Mouse (Mus musculus) CH12.LX (cell line): ENCODE measurements around the gene Ubb.
A peak's percentile ranks its signal among the peaks of the same experiment; 100 is the strongest.

Experiments
- CTCF ChIP-seq, 2 experiments: IDR thresholded peaks in 1 of 2; conservative IDR thresholded peaks in 1 of 2; 2 replicates each; pipeline ENCODE4 v1.5.1; 2011 to 2012; ENCODE audit warnings: low read depth in 2 of 2, low read length in 2 of 2, improper control_type of control experiment in 1 of 2, inconsistent platforms in 1 of 2, mild to moderate bottlenecking in 1 of 2, moderate library complexity in 1 of 2
- ELF1 ChIP-seq: IDR thresholded peaks from 2 replicates; pipeline ENCODE4 v1.6.1; 2014; ENCODE audit warnings: low read depth, mild to moderate bottlenecking, inconsistent platforms, low read length, improper control_type of control experiment
- EP300 ChIP-seq: IDR thresholded peaks from 2 replicates; pipeline ENCODE4 v1.6.1; 2011; ENCODE audit warnings: low read length, improper control_type of control experiment
- JUND ChIP-seq: conservative IDR thresholded peaks from 2 replicates; pipeline ENCODE4 v1.6.1; 2011; ENCODE audit warnings: low read depth, low read length, improper control_type of control experiment
- KAT2A ChIP-seq: IDR thresholded peaks from 2 replicates; pipeline ENCODE4 v1.6.1; 2012; ENCODE audit warnings: low read length, improper control_type of control experiment, inconsistent platforms; ENCODE audit not compliant: insufficient replicate concordance
- MAZ ChIP-seq: IDR thresholded peaks from 2 replicates; pipeline ENCODE4 v1.6.1; 2012; ENCODE audit warnings: low read depth, mild to moderate bottlenecking, inconsistent platforms, low read length, improper control_type of control experiment, moderate library complexity
- MYC ChIP-seq: IDR thresholded peaks from 2 replicates; pipeline ENCODE4 v1.6.1; 2011; ENCODE audit warnings: low read depth, mild to moderate bottlenecking, improper control_type of control experiment, low read length
- NELFE ChIP-seq: IDR thresholded peaks from 2 replicates; pipeline ENCODE4 v1.6.1; 2011; ENCODE audit warnings: low read depth, low read length, improper control_type of control experiment
- PAX5 ChIP-seq: IDR thresholded peaks from 2 replicates; pipeline ENCODE4 v1.6.1; 2012; ENCODE audit warnings: low read length, inconsistent platforms, mixed read lengths
- POLR2A ChIP-seq: IDR thresholded peaks from 2 replicates; pipeline ENCODE4 v1.6.1; 2011; ENCODE audit warnings: low read depth, mild to moderate bottlenecking, improper control_type of control experiment, low read length
- POLR2AphosphoS2 ChIP-seq: IDR thresholded peaks from 2 replicates; pipeline ENCODE4 v1.6.1; 2011; ENCODE audit warnings: low read depth, low read length, improper control_type of control experiment
- TCF12 ChIP-seq: IDR thresholded peaks from 2 replicates; pipeline ENCODE4 v1.6.1; 2014; ENCODE audit warnings: low read depth, mild to moderate bottlenecking, inconsistent platforms, low read length, improper control_type of control experiment
- USF2 ChIP-seq: conservative IDR thresholded peaks from 2 replicates; pipeline ENCODE4 v1.6.1; 2011; ENCODE audit warnings: low read depth, low read length, improper control_type of control experiment

GRCm38 (mm10) chr11:62550227-62550685 is 715 bp upstream of the Ubb start:
- TF ChIP-seq CTCF (conservative IDR thresholded peaks at IDR 0.05 in 1 of 2, IDR thresholded peaks at IDR 0.05 in 1 of 2; ENCODE audit: low read depth in 2 of 2, low read length in 2 of 2) (no peak), EP300 (peak; percentile 5), NELFE (no peak; the same call in 1 of the 2 replicates), POLR2A (no peak), MAZ (no peak), USF2 (no peak), MYC (peak; percentile 8; the same call in 1 of the 2 replicates), JUND (no peak), TCF12 (no peak), POLR2AphosphoS2 (peak; percentile 76; the same call in 1 of the 2 replicates), PAX5 (no peak), ELF1 (no peak; the same call in none of the 2 replicates), KAT2A (no peak)
